Mouse (Mus musculus): ENCODE data around the gene Hfe.
A peak's percentile ranks its signal among the peaks of the same experiment; 100 is the strongest.
"Not testable (repeated sequence)": the region's sequence is repeated elsewhere in the genome, so short reads cannot be mapped to it uniquely, and the experiment has no call there.

Gene Hfe

GRCm38 (mm10) chr13:23744421-23745380 lies 34.0 kb upstream of the Hfe start:
- DNase-seq (ENCODE audit: low spot score in 2 of 2): peak in 1 of 2 experiments; percentile 49

GRCm38 (mm10) chr13:23743963-23744362 lies 33.3 kb upstream of the Hfe start:
- DNase-seq (ENCODE audit: low spot score in 2 of 2): no peak

GRCm38 (mm10) chr13:23743215-23743614 lies 32.6 kb upstream of the Hfe start:
- peak in 1 of 2 experiments; percentile 9 for DNase-seq (ENCODE audit: low spot score in 2 of 2)

DNA sequence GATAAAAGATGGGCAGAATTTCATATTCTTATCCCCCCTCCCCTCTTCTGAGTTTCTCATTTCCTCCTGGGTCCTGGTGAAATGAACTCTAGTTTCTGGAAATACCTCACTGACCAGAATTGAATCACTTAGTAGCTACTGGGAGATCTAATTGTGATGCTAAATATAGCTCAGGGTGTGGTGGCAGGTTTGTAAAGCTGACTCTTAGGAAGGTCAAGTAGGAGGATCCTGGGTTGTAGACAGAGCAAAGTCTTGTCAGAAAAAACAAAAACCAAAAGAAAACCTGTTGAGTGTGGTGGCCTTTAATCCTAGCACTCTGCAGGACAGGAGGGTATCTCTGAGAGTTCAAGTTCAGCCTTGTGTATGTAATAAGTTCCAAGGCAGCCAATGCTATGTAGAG lies 31.4 kb upstream of the Hfe start:
- DNase-seq (ENCODE audit: low spot score in 2 of 2): peak in 1 of 2 experiments; percentile 19

- DNase-seq (ENCODE audit: low spot score in 2 of 2): peak in 1 of 2 experiments; percentile 4
Measured at GRCm38 (mm10) chr13:23740910-23741309, 30.3 kb upstream of the Hfe start.

- no peak for DNase-seq (ENCODE audit: low spot score in 2 of 2)
Measured at GRCm38 (mm10) chr13:23740256-23740840, 29.7 kb upstream of the Hfe start.

- DNase-seq (ENCODE audit: low spot score in 2 of 2): no peak
Measured at GRCm38 (mm10) chr13:23739922-23740252, 29.2 kb upstream of the Hfe start.

GRCm38 (mm10) chr13:23739069-23739921 lies 28.6 kb upstream of the Hfe start:
- peak; percentile 92 for DNase-seq (ENCODE audit: low spot score in 2 of 2)

DNA sequence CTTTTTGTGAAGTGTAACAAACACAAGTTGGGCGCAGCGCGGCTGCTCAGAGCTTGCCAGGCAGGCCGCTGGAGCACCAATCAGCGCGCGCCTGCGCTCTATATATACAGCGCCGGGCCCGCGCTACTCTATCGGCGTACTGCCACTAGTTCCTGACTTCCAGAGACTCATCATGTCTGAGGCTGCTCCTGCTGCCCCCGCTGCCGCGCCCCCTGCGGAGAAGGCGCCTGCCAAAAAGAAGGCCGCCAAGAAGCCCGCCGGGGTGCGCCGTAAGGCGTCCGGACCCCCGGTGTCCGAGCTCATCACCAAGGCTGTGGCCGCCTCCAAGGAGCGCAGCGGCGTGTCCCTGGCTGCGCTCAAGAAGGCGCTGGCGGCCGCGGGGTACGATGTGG lies 28.0 kb upstream of the Hfe start, which contains the start of gene Hist1h1c:
Gene Hist1h1c (plus strand): TSS at position 132 of the 392 bp plus-strand sequence.
- DNase-seq (ENCODE audit: low spot score in 2 of 2): peak; percentile 96 to 99

GRCm38 (mm10) chr13:23738041-23738440 lies 27.4 kb upstream of the Hfe start:
- DNase-seq (ENCODE audit: low spot score in 2 of 2): peak; percentile 54 to 76

DNA sequence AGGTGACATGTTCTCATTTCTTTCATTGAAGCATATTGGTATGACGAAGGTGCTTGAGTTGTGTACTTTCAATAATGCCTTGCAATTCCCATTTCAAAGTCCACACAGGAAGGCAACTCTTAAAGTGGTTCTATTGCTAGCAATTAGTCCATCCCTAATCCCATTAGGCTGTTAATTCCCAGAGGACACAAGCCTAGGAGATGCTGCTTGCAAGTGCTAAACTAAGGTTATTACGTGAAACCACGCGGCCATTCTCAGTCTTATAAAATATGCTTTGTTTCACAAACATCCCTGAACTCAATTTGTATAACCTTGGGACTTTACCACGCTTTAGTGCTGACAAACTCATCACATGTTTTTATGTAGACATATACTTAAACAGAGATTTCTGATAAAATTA lies 26.4 kb upstream of the Hfe start:
- peak in 1 of 2 experiments; percentile 9 for DNase-seq (ENCODE audit: low spot score in 2 of 2)

- DNase-seq (ENCODE audit: low spot score in 2 of 2): peak; percentile 16 to 58
Measured at GRCm38 (mm10) chr13:23732156-23732804, 21.6 kb upstream of the Hfe start.

DNA sequence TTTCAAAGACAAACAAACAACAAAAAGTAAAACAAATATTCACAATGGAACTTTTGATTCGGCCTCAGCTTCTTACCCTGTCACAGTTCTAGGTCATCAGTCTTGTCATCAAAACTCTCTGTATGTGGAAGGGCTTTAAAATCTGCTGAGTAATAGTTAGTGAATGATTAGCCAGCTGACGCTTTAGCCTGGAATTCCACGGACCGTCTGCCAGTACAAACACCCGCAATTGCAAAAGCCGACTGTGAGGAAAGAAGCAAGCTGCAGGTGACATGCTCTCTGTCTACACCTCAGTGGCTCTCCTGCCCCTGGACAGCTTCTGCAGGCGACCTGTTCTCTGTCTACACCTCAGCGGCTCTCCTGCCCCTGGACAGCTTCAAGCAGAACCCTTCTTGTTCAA lies 19.8 kb upstream of the Hfe start:
- DNase-seq (ENCODE audit: low spot score in 2 of 2): peak in 1 of 2 experiments; percentile 2

DNA sequence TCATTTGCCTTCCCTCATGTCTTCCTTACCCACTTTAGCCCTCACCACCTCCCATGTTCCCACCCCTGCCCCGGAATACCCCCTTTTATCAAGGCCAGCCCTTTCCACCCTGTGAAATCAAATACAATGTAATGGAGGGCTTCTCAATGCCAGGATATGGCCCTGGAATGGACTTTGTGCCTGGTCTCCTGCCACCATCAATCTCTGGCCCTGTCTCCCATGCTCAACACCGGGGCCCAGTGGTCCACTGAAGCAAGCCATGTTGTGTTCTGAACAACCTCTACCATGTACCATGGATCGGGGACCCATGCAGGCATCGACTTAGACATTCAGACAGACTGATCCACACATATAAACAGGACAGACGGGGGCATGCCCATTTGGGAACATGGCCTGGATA lies 19.1 kb upstream of the Hfe start:
- peak in 1 of 2 experiments; percentile 3 for DNase-seq (ENCODE audit: low spot score in 2 of 2)

DNA sequence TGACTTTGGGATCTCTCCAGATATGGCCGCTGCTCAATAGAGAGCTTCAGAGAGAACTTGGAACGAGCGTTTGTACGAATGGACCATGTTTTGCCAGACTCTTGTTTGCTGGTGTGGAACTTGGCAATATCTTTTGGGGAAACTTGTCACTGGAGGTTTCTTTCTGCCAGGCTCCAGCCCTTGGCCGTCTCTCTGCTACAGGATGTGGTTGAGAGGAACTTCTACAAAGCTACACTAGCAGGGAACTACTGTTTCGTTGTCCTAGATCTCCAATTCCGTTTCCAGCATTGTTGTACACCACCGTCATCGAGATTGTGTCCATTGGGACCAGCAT lies 18.5 kb upstream of the Hfe start:
- peak in 1 of 2 experiments; percentile 5 for DNase-seq (ENCODE audit: low spot score in 2 of 2)

DNA sequence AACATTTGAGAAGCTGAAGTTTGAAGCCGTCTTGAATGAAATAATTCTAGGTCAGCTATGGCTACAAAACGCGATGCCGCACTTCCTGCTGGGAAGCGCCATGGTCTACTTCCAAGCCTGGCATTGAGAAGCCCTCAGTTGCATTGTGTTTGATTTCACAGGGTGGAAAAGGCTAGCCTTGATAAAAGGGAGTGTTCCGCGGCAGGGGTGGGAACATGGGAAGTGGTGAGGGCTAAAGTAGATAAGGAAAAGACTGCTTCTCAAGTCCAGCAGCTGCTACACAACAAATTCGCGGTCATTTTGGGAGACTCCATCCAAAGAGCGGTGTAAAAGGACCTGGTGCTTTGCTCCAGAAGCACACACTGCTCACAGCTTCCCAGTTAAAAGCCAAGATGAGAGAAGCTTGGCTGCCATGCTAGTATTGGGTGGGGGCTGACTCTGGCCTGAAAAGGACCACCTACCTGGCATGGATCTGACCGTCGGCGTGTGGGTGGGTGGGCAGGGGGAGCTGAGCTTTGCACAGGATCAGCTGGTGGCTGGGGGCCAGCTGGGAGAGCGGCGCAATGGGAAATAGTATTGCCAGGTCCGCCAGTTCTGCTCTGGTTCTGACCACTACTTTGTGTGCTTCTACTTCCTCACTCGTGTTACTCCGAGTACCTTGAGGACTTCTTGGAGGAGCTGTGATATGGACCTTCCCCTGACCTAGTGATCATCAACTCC lies 18.0 kb upstream of the Hfe start:
- DNase-seq (ENCODE audit: low spot score in 2 of 2): peak in 1 of 2 experiments; percentile 3

GRCm38 (mm10) chr13:23725213-23725612 lies 14.6 kb upstream of the Hfe start:
- DNase-seq (ENCODE audit: low spot score in 2 of 2): no peak

DNA sequence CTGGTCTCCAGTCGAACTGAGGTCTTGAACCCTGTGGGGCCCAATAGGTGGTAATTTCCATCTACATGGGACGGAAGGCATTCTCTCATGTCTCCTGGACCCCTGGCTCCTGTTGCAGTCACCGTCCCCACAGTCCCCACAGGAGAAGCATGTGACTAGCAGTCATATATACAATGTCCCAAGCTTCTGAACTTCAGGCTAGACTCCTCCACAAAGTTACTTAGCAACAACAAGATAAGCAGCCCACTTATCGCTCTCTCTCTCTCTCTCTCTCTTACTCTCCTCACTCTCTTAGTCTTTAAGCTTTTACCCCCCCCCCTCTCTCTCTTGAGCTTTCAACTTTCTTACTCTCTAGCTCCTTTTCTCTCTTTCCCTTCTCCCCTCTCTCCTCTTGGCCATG lies 13.6 kb upstream of the Hfe start:
- DNase-seq (ENCODE audit: low spot score in 2 of 2): no peak

DNA sequence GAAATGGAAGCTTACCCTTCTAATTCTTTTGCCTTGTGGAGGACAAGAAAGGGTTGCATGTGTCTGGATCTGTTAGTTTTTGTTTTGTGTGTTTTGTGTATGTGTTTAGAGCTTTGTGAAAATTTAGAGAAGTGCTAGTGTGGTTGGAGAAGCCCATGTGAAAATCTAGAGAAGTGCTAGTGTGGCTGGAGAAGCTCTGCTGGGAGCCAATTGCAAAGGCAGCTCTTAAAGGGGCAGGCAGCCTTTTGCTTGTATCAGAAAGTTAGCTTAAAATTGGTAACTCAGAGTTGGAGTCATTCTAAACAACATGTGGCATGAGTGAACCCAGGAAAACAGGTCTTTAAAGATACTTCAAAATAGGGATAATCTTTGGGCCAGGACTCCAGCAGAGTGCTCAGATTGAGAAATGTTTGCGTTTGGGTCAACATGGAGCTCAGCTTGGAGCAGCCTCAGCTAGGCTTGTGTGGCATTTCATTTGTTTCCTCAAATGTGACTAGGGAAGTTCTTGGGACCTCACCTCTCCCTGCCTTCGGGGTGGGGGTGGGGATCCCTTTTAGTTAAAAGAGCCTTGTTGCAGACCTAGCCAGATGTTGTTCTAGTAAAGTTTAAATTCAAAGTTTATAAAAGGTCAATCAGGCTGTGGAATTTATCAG lies 7.1 kb upstream of the Hfe start:
- not testable (repeated sequence) for DNase-seq (ENCODE audit: low spot score in 2 of 2)

- no peak for DNase-seq (ENCODE audit: low spot score in 2 of 2)
Measured at GRCm38 (mm10) chr13:23717176-23717575, 6.5 kb upstream of the Hfe start.

Data from spleen, postnatal 10 days (tissue).